Mouse (Mus musculus): ENCODE data around the gene Gstm4. TPM values are rescaled to one million over a fixed set of nuclear protein-coding genes. Genes with fewer than 3 reads are reported as not detected.
"Not testable (repeated sequence)": the region's sequence is repeated elsewhere in the genome, so short reads cannot be mapped to it uniquely, and the experiment has no call there.

The Gstm4 gene
- total RNA-seq, 4 experiments from 2014 or later = 15.3 to 20.7 (median 19.6) TPM

GRCm38 (mm10) chr3:108016468-108016867 is 28.2 kb downstream of the Gstm4 start:
- not testable (repeated sequence) for DNase-seq

- DNase-seq = no peak
These were observed 29.7 kb downstream of the Gstm4 start for GRCm38 (mm10) chr3:108014974-108015346.

DNA sequence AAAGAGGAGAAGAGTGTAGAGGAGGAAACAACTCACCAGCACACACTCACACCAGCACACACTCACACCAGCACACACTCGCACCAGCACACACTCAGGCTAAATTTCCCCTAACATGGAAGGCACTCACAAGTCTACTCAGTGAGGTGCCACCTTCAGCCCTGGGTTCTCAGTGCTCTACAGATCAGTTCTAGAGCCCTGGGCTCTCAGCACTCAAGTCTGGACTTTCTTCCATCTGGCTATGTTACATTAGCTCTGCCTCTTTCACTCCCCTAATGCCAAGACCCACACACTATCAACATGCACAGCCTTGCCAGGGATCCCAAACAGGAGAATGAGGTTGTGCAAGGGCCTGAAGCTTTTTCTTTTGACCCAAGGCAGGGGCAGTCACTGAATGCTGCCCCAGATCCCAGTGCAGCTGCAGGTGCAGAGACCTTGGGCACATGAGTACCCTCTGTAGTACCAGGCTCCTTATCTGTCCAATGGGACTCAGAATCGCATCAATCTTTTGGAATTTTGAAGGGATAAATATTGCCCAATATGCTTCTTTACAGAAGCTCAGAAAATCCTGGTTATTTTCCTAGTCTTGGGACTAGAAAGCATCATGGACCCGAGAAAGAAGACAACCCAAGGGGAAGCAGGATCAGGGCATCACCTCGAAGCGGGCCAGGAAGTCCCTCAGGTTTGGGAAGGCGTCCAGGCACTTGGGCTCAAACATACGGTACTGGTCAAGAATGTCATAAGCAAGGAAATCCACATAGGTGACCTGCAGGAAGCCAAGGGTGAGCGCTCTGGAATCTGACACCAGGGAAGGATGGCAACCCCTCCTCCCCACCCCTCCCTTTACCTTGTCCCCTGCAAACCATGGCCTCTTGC is 30.4 kb downstream of the Gstm4 start:
- DNase-seq = no peak

- DNase-seq = peak; percentile 77
These were observed 31.3 kb downstream of the Gstm4 start for GRCm38 (mm10) chr3:108013331-108013871.

DNA sequence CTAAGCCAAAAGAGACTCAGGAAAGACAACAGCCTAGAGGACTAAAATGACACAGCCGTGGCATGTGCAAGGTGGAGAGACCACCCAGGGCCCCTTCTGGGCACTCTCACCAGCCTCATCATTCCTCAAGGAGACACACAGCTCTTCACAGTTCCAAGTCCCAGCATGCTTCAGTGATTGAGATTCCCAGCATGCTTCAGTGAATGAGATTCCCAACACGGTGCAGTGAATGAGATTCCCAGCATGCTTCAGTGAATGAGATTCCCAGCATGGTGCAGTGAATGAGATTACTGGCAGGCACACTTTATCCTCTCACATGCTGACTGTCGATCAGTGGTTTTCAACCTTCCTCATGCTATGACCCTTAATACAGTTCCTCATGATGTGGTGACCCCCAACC is 33.1 kb downstream of the Gstm4 start:
- no peak for DNase-seq

DNA sequence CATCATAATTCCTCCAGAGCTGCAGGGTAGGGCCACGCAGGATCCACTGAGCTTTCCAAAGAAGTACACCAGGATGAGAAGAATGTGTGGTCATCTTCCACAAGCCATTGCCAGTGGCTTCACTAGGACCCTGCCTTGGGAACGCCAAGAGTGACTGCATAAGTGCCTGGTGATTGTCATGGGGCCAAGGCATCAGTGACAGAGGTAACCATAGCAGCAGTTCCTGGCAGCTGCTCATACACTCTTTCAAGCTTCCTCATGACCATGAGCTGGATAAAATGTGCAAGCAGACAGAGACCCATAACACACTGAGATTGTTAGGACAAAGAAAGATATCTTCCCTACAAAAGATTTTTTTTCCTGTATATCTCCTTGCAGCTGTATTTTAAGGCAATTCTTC is 34.4 kb downstream of the Gstm4 start:
- DNase-seq = no peak

DNA sequence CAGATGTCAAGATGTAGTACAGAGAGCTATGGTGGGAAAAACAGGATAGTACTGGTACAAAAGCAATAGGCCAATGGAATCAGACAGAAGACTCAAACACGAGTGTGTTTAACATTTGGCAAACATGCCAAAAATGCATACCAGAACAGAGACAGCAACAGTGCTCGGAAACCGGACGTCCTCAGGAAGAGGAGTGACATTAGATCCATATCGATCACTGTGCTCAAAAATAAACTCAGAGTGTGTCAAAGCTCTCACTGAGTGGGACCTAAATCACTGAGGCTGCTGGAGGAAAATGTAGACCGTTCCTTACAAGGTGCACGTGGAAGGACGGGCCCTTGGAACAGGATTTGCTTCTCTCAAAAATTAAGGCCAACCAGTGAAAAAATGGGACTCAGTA is 42.7 kb downstream of the Gstm4 start:
- no peak for DNase-seq

GRCm38 (mm10) chr3:107999491-107999890 is 45.2 kb downstream of the Gstm4 start:
- no peak for DNase-seq

- DNase-seq = no peak
These were observed 46.1 kb downstream of the Gstm4 start for GRCm38 (mm10) chr3:107998591-107998990.

DNA sequence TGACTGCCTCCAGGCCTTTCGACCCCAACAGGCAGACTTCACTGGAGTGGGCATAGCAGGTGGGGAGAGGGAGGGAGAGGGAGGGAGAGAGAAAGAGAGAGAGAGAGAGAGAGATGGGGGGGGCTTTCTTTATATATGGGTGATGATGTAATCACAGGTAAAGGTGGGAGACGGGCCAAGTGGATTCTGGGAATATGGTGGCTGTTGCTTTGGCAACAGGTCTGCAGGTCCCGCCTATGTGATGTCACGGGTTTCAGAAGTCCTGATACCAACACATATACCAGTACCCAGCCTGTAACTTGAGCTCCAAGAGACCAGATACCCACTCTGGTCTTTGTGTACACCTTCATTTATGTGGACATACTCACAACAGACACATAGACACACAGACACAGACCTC is 48.1 kb downstream of the Gstm4 start:
- DNase-seq = no peak

DNA sequence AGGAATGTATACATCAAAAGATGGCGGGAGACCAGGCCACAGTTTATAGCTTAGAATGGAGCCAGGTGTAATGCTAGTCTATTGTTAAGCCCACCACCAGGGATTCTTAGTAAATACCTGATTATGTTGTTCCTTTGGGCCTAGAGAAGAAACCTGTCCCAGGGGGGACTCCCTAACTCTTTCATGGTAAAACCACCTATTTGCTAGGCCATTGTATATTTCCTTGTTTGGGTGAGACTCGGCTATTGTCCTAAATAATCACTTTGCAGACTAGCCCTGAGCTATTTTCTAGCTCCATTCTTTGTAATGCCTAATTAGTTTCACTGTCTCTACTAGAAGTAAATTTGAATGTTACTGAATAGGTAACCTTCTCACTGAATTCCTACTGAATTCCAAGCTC is 48.7 kb downstream of the Gstm4 start:
- DNase-seq = not testable (repeated sequence)

Other genes with a start within 250 kb of the Gstm4 start
- not detected for gene Eps8l3, start 167.7 kb downstream of the Gstm4 start, total RNA-seq (2022)
- gene Gstm5, start 149.1 kb downstream of the Gstm4 start, total RNA-seq (2022) = 10 to 100 TPM; 28.1 to 51.7 (median 37.1) TPM
- gene Gstm7, start 113.1 kb downstream of the Gstm4 start, total RNA-seq (2022) = 100 to 1,000 TPM; 135 to 182 (median 168) TPM
- 10 to 100 TPM in 1 of 4 experiments, 1 to 10 TPM in 3; 5.9 to 10.0 (median 6.9) TPM for gene Gstm6, start 101.1 kb downstream of the Gstm4 start, total RNA-seq (2022)
- gene Gstm3, start 75.6 kb downstream of the Gstm4 start, total RNA-seq (2022) = under 1 TPM in 2 of 4 experiments, not detected in 2; 0.20 to 0.30 TPM
- 100 to 1,000 TPM; 164 to 337 (median 241) TPM for gene Gstm2, start 58.4 kb downstream of the Gstm4 start, total RNA-seq (2022)
- 100 to 1,000 TPM; 335 to 553 (median 456) TPM for gene Gstm1, start 26.9 kb downstream of the Gstm4 start, total RNA-seq (2022)
- 100 to 1,000 TPM; 152 to 212 (median 184) TPM for gene Ampd2, start 41.8 kb upstream of the Gstm4 start, total RNA-seq (2022)
- 10 to 100 TPM; 14.7 to 22.5 (median 17.6) TPM for gene Gnat2, start 47.9 kb upstream of the Gstm4 start, total RNA-seq (2022)
- 100 to 1,000 TPM; 137 to 154 (median 149) TPM for gene Gnai3, start 101.3 kb upstream of the Gstm4 start, total RNA-seq (2022)
- 1 to 10 TPM in 1 of 4 experiments, under 1 TPM in 3; 0.31 to 1.1 (median 0.71) TPM for gene Gpr61, start 110.0 kb upstream of the Gstm4 start, total RNA-seq (2022)
- gene Amigo1, start 141.4 kb upstream of the Gstm4 start, total RNA-seq (2022) = 10 to 100 TPM; 24.4 to 36.9 (median 31.6) TPM
- gene Cyb561d1, start 156.3 kb upstream of the Gstm4 start, total RNA-seq (2022) = 10 to 100 TPM in 2 of 4 experiments, 1 to 10 TPM in 2; 9.3 to 14.7 (median 11.7) TPM
- gene Atxn7l2, start 166.0 kb upstream of the Gstm4 start, total RNA-seq (2022) = 10 to 100 TPM in 3 of 4 experiments, 1 to 10 TPM in 1; 8.2 to 23.1 (median 15.0) TPM
- gene Sypl2, start 181.8 kb upstream of the Gstm4 start, total RNA-seq (2022) = 1 to 10 TPM in 1 of 4 experiments, under 1 TPM in 3; 0.35 to 1.0 (median 0.65) TPM
- 10 to 100 TPM; 85.1 to 96.1 (median 89.0) TPM for gene Psma5, start 212.0 kb upstream of the Gstm4 start, total RNA-seq (2022)
- 10 to 100 TPM; 25.9 to 67.1 (median 40.9) TPM for gene Sort1, start 239.2 kb upstream of the Gstm4 start, total RNA-seq (2022)